Mouse (Mus musculus) frontal cortex, postnatal 36 days (tissue): ENCODE data around the gene Actc1.

Experiments used
- DNase-seq, 2 experiments: peaks; one replicate each; pipeline ENCODE4 v3.0.0; 2022; ENCODE audit warnings: low spot score in 2 of 2

Actc1 gene

DNA sequence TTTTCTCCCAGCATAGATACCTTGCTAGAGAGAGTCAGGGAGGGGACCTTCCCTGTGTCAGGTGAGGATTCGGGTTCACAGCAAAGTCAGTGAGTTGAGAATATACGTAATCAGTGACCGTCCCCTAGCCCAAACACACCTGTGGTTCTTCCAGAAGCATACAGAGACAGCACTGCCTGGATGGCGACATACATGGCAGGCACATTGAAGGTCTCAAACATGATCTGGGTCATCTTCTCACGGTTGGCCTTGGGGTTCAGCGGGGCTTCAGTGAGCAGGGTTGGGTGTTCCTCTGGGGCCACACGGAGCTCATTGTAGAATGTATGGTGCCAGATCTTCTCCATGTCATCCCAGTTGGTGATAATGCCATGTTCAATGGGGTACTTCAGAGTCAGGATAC is 3.2 kb downstream of the Actc1 start:
- no peak for DNase-seq

- no peak for DNase-seq
Measured at GRCm38 (mm10) chr2:114049372-114049771, 4.0 kb downstream of the Actc1 start.

DNA sequence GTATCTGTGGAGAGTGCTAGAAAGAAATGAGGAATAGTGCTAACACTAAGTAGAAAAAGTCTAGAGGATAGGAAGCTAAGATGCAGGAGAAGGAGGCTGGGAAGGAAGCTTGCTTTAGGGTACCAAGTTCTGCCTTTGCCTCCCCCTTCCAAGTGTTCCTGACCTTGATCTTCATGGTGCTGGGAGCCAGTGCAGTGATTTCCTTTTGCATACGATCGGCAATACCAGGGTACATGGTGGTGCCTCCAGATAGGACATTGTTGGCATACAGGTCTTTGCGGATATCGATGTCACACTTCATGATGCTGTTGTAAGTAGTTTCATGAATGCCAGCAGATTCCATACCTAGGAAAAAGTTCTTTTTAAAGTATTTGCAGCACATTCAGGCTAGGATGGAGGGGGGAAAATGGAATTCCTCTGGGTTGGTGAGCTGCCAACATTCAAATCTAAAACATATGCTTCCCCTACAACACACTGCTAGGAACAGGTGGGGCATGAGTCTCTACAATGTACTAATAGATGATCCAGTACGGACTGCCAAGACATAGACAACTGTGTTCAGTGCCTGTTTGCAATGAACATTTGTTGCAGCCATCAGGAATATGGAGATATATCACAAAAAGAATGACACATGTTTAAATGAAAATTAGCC is 5.3 kb downstream of the Actc1 start:
- DNase-seq = no peak

DNA sequence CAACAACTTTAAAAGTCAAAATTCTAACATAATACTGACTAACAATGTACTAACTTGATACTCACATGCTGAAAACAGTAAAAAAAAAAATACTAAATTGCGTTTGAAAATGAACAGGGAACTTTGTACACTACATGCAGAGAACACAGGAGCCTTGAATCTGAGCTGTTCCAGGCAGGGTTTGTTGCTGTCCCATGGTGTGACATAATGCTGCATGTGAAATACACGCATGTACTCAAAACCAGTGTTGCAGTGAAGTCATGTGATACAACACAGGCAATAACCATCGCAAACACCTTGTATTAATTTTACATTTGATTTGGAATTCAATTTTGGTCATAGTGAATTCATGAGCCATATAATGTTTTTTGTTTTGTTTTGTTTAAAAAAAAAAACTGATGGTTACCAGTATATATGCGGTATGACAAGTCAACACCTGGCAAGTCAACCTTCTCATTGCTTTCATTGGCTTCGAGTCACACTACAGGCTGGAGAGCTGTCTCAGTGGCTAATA is 7.1 kb downstream of the Actc1 start:
- no peak for DNase-seq

- DNase-seq = no peak
Measured at GRCm38 (mm10) chr2:114037926-114038325, 15.4 kb downstream of the Actc1 start.

DNA sequence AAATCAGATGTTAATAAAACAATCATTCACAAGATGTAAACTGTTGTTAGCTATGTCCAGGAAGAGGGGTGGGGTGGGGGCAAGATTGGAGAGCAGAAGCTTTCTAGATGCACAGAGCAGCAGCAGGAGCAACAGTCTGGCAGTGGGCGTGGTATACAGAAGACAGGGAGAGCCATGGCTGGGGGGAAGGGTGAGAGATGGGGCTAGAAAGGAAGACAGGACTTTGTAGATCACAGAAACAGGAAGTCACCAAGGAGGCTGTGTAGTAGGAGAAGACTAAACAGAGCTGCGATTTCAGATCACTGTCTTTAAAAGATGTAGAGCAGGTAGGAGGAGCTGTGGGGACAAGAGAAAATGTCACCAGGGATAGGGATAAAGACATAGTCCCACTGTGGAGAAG is 21.1 kb downstream of the Actc1 start:
- no peak for DNase-seq

GRCm38 (mm10) chr2:114023383-114023782 is 30.0 kb downstream of the Actc1 start:
- no peak for DNase-seq

DNA sequence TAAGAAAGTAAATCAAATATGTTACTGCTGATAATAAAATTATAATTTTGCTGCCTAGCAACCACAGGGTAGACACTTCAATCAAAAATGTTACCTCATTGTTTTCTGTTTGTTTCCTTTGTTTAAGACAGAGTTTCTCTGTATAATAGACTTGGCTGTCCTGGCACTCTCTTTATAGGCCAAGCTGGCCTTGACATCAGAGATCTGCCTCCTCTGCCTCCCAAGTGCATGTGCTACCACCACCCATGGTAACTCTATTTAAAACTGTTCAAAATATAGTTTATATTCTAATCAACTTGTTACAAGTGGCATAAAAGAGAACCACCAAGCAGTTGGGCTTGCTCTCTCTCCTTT is 33.2 kb downstream of the Actc1 start:
- no peak for DNase-seq

GRCm38 (mm10) chr2:114019474-114020209 is 33.7 kb downstream of the Actc1 start:
- DNase-seq = no peak

GRCm38 (mm10) chr2:114018136-114018535 is 35.2 kb downstream of the Actc1 start:
- DNase-seq = no peak

- no peak for DNase-seq
Measured at GRCm38 (mm10) chr2:114014839-114015238, 38.5 kb downstream of the Actc1 start.

- DNase-seq = peak in 1 of 2 experiments; percentile 5
Measured at GRCm38 (mm10) chr2:114013846-114014245, 39.5 kb downstream of the Actc1 start.

DNA sequence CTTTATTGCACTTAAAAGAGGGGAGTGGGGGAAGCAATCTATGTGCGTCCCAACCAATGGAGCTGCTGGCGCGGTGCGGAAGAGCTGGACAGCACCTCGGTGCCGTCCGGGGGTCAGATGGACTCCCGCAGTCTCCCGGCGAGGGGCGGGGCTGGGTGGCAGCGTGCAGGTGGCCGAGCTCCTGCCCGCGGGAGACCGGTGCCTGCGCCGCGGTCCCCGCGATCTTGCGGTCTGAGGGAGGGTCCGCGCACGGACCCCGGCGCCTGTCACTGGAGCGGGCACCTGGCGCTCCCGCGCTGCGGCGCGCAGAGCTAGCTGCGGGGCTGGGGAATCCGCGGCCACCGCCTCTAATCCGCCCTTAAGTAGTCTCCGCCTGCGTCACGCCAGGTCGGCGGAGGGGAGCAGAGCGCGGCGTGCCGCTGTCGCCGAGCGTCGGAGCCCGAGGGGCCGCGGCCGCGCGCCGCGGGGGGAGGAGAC is 40.0 kb downstream of the Actc1 start, which contains the start of gene Gjd2:
Gene Gjd2, minus strand, starts transcription at position 325 of the 477 bp plus-strand sequence.
- DNase-seq = peak in 1 of 2 experiments; percentile 13

GRCm38 (mm10) chr2:114012749-114013211 is 40.6 kb downstream of the Actc1 start:
- peak in 1 of 2 experiments; percentile 3 for DNase-seq

- no peak for DNase-seq
Measured at GRCm38 (mm10) chr2:114011838-114012237, 41.5 kb downstream of the Actc1 start.

GRCm38 (mm10) chr2:114008321-114008720 is 45.0 kb downstream of the Actc1 start:
- peak in 1 of 2 experiments; percentile 26 for DNase-seq

DNA sequence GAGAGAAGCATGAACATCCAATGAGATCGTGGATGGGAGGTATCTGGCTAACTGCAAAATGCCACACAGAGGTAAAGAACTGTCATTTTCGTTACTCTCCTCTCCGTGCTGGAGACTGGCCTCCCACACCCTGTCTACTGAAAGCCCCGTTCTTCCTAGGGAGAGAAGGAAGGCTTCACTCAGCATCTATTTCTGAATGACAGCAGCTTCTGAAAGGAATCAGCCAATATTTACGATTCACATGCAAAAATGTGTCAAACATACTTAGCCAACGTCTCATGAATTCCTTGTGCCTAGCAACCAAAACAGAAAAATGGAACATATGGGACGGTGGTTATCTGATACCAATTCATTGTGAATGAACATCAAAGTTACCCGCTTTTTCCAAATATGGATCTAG is 55.9 kb downstream of the Actc1 start:
- DNase-seq = peak in 1 of 2 experiments; percentile 10
